ENCODE assay signal across 25 mouse cellular contexts in the genomic region with DNA sequence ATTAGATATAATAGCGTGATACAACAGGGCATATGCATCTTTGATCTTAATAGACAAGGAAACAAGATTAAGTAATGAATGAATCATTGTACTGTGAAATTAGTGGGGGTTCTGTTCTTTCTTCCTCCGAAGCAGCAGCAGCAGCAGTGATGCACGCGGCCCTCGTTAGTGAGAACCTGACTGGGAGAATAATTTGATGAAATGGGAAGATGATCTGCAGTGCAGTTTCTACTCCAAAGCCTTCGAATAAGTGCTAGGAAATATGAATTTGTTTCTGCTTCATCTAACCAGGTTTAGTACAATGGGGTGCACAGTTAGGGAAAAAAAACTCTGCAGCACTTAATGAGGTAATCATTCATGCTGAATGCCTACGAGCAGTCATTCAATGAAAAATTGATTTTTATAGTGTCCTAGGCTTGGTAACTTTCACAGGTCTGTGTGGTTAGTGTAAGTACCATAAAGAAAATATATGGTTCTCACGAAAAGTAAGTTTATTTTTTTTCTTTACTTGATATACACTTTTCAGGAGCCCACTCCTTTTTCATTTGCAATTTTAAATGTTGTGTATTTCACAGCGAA.
DNase-seq lines count a peak whose midpoint lies in the region; ATAC-seq and TF ChIP-seq lines count a peak whose summit lies in the region.
"Had no signal": no experiment of that assay in that cellular context is flagged by ENCODE, and none has a peak within 500 bp of the region (broad histone marks: within the 10 kb centered on the region; RNA-seq: fewer than 3 reads in every experiment).

No protein-coding gene starts in this region.

- H3K9me3 ChIP-seq in forebrain, embryonic 12.5 days = no peaks in the 10 kb centered on the region
- H3K9me3 ChIP-seq in forebrain, embryonic 15.5 days = no peaks in the 10 kb centered on the region
- H3K9me3 ChIP-seq in hindbrain, embryonic 15.5 days = no peaks in the 10 kb centered on the region
- H3K9me3 ChIP-seq in hindbrain, embryonic 11.5 days (ENCODE audit: control insufficient read depth, low read length) = no peaks in the 10 kb centered on the region
- H3K9me3 ChIP-seq: heart, embryonic 12.5 days; kidney, embryonic 15.5 days; limb, embryonic 12.5 days; liver, embryonic 15.5 days; midbrain, embryonic 10.5 days had no signal

- no peak overlapping the region for H3K4me3 ChIP-seq in forebrain, embryonic 12.5 days (replicated peaks)
- no peak overlapping the region for H3K4me3 ChIP-seq in forebrain, embryonic 15.5 days
- no peak overlapping the region for H3K4me3 ChIP-seq in hindbrain, embryonic 15.5 days
- H3K4me3 ChIP-seq in hindbrain, embryonic 11.5 days (ENCODE audit: low read depth, low read length) = no peak overlapping the region
- H3K4me3 ChIP-seq: heart, adult 2 months; heart, embryonic 12.5 days; kidney, embryonic 15.5 days; limb, embryonic 12.5 days; liver, embryonic 15.5 days; midbrain, embryonic 10.5 days; myocyte had no signal

- 32% methylated on average over 9 of the region's 9 CpGs for WGBS in forebrain, embryonic 12.5 days
- 23% methylated on average over 9 of the region's 9 CpGs for WGBS in forebrain, embryonic 15.5 days
- WGBS in hindbrain, embryonic 15.5 days = 42% methylated on average over 9 of the region's 9 CpGs
- WGBS in hindbrain, embryonic 11.5 days = 70% methylated on average over 9 of the region's 9 CpGs

- no peak overlapping the region for H3K4me2 ChIP-seq in forebrain, embryonic 12.5 days
- no peak overlapping the region for H3K4me2 ChIP-seq in forebrain, embryonic 15.5 days (replicated peaks)
- H3K4me2 ChIP-seq in hindbrain, embryonic 15.5 days = no peak overlapping the region
- no peak overlapping the region for H3K4me2 ChIP-seq in hindbrain, embryonic 11.5 days (replicated peaks; ENCODE audit: low read depth, low read length)
- H3K4me2 ChIP-seq: heart, embryonic 12.5 days; kidney, embryonic 15.5 days; limb, embryonic 12.5 days; liver, embryonic 15.5 days; lung, embryonic 14.5 days had no signal

- H3K27ac ChIP-seq in forebrain, embryonic 12.5 days = no peak overlapping the region
- no peak overlapping the region for H3K27ac ChIP-seq in forebrain, embryonic 15.5 days (replicated peaks)
- H3K27ac ChIP-seq in hindbrain, embryonic 15.5 days (replicated peaks) = no peak overlapping the region
- no peak overlapping the region for H3K27ac ChIP-seq in hindbrain, embryonic 11.5 days (ENCODE audit: low read depth, low read length)
- H3K27ac ChIP-seq: heart, adult 2 months; kidney, embryonic 15.5 days; limb, embryonic 12.5 days; liver, embryonic 15.5 days; midbrain, embryonic 10.5 days had no signal

- peak; percentile 31; the same call in 1 of the 2 replicates for ATAC-seq in forebrain, embryonic 12.5 days (ENCODE audit: low FRiP score)
- no peak for ATAC-seq in forebrain, embryonic 15.5 days (replicated peaks)
- ATAC-seq in hindbrain, embryonic 15.5 days (ENCODE audit: low FRiP score, low read depth) = peak; percentile 65; the same call in 1 of the 2 replicates
- ATAC-seq in hindbrain, embryonic 11.5 days (ENCODE audit: low FRiP score) = no peak

- DNase-seq in hindbrain, embryonic 11.5 days (ENCODE audit: low spot score) = no peak
- DNase-seq in brain, embryonic 14.5 days (ENCODE audit: low read depth) = peak; percentile 65
- DNase-seq in retina, postnatal 1 day = peak; percentile 93
- no peak for DNase-seq in spleen, postnatal 4 days (ENCODE audit: low spot score in 2 of 2)
- no peak for DNase-seq in yolk sac, embryonic 10.5 days (ENCODE audit: low spot score)
- DNase-seq: adrenal gland, postnatal 25 days; cerebellum, adult 18-20 months; cerebellum, postnatal 14 days; heart, adult 2 months; heart, postnatal 4 days; kidney, adult 18-20 months; kidney, postnatal 25 days; lung, embryonic 14.5 days; lung, postnatal 14 days; right cerebral cortex, postnatal 14 days; thymus, postnatal 14 days had no signal

- no peak for TF ChIP-seq CTCF in brain, embryonic 14.5 days (IDR thresholded peaks at IDR 0.05; ENCODE audit: borderline replicate concordance, extremely low read depth, insufficient read depth, insufficient read length)

- no peak for TF ChIP-seq POLR2A in brain, embryonic 14.5 days (IDR thresholded peaks at IDR 0.05; ENCODE audit: borderline replicate concordance, extremely low read depth, insufficient read depth, insufficient read length, poor library complexity, severe bottlenecking)

- H3K4me1 ChIP-seq in forebrain, embryonic 12.5 days = peaks cover 7% of the 10 kb centered on the region
- H3K4me1 ChIP-seq in forebrain, embryonic 15.5 days = 0 out of 2 replicates have a peak, but pooled peaks cover 6% of the 10 kb centered on the region
- 0 out of 2 replicates have a peak, but pooled peaks cover 3% of the 10 kb centered on the region for H3K4me1 ChIP-seq in hindbrain, embryonic 15.5 days (replicated peaks)
- H3K4me1 ChIP-seq in hindbrain, embryonic 11.5 days (replicated peaks; ENCODE audit: control insufficient read depth, insufficient read depth, low read length) = no peaks in the 10 kb centered on the region
- H3K4me1 ChIP-seq: heart, embryonic 12.5 days; kidney, embryonic 15.5 days; liver, embryonic 15.5 days had no signal

- H3K27me3 ChIP-seq in forebrain, embryonic 12.5 days = no peaks in the 10 kb centered on the region
- H3K27me3 ChIP-seq in forebrain, embryonic 15.5 days = no peaks in the 10 kb centered on the region
- H3K27me3 ChIP-seq in hindbrain, embryonic 15.5 days = no peaks in the 10 kb centered on the region
- no peaks in the 10 kb centered on the region for H3K27me3 ChIP-seq in hindbrain, embryonic 11.5 days (ENCODE audit: control insufficient read depth, insufficient read depth, low read length)
- H3K27me3 ChIP-seq: heart, embryonic 12.5 days; kidney, embryonic 15.5 days; limb, embryonic 12.5 days; liver, embryonic 15.5 days had no signal

- H3K9ac ChIP-seq in forebrain, embryonic 12.5 days = no peak overlapping the region
- H3K9ac ChIP-seq in forebrain, embryonic 15.5 days (replicated peaks) = no peak overlapping the region
- no peak overlapping the region for H3K9ac ChIP-seq in hindbrain, embryonic 15.5 days
- H3K9ac ChIP-seq in hindbrain, embryonic 11.5 days (ENCODE audit: low read depth, low read length) = no peak overlapping the region
- H3K9ac ChIP-seq: heart, embryonic 12.5 days; kidney, embryonic 15.5 days; limb, embryonic 12.5 days; liver, embryonic 15.5 days; lung, embryonic 14.5 days had no signal

- no peaks in the 10 kb centered on the region for H3K36me3 ChIP-seq in forebrain, embryonic 12.5 days (replicated peaks)
- H3K36me3 ChIP-seq in forebrain, embryonic 15.5 days = no peaks in the 10 kb centered on the region
- H3K36me3 ChIP-seq in hindbrain, embryonic 15.5 days = no peaks in the 10 kb centered on the region
- H3K36me3 ChIP-seq in hindbrain, embryonic 11.5 days (ENCODE audit: control insufficient read depth, insufficient read depth, low read length) = no peaks in the 10 kb centered on the region
- H3K36me3 ChIP-seq: heart, embryonic 12.5 days; kidney, embryonic 15.5 days; limb, embryonic 12.5 days; liver, embryonic 15.5 days; midbrain, embryonic 10.5 days had no signal

Comparison
In these comparisons a context has a peak if more than half of its experiments do, and no peak if none do; other contexts are left out.
1. ATAC-seq: peak in forebrain, embryonic 12.5 days (single experiment) and hindbrain, embryonic 15.5 days (single experiment); none in forebrain, embryonic 15.5 days (single experiment) and hindbrain, embryonic 11.5 days (single experiment).
2. DNase-seq: peak in brain, embryonic 14.5 days (single experiment) and retina, postnatal 1 day (single experiment); none in hindbrain, embryonic 11.5 days (single experiment), spleen, postnatal 4 days (0 of 2) and yolk sac, embryonic 10.5 days (single experiment).